Mouse (Mus musculus): ENCODE data around the gene Srpx.

Srpx gene

DNA sequence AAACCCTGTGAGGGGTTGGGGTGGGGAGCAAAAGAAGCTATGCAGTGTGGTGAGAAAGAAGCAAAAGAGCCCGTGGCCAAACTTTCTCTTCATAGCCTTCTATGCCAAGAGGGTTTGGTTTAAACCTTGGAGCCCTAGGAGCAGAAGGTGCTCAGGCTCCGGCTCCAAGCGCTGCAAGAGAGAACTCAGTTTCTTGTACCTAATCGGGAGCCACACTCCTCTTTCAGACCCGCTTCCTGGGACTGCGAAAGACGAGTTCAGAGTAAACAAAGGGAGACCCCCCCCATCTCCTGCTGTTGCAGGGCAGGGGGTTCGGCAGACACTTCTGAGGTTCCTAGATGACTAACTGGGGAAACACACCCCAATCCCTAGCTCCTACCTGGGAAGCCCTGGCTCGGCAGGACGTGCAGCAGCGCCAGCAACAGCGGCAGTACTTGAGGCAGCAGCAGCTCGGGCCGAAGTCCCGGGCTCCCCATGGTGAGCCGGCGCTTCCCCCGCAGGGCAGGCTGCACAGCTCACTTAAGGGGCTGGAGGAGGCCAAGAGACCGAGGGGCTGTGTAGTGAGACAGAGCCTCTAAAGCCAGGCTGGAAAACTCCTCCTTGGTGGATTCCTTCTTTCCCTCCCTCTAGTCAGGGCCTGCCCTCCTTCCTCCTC is at the start of gene Srpx:
TSS of gene Srpx (minus strand) at position 645 of the 655 bp plus-strand sequence.
- DNase-seq (ENCODE audit: low read depth, low spot score): no peak

DNA sequence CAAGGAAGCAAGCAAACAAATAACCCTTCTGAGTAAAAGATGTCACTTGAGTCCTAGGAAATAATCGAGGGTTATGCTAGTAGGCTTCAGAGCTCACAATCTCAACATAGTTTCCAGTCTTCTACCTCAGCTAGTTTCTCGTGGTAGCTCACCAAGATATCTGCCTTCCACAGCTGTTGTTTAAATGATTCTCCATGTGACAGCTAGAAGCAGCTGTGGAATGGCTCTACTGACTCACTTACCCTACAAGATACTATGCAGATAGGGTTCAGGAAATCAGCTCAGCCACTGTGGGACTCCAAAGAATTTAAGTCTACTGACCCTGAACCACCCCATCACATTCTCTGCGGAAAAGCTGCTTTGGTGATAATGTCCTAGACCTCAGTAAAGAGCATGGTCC is 34.9 kb upstream of the Srpx start:
- no peak for DNase-seq (ENCODE audit: low read depth, low spot score)

DNA sequence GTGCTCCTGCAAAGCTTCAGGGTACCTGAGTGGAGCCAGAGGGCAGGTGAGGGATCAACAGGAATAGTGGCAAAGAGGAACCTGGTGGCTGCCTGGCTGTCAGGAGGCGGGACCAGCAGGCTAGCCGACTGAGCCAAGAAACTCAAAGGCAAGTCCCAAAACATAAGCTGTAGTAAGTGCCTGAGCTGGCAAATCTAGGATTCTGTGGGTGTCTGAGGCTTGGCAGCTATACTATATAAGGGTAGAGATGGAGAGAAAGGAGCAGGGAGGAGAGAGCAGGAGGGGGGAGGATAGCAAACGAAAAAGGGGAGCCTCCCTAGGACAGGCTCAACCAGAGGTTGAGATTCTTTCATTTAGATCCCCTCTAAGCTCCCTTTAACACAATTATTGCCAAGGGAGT is 1.7 kb downstream of the Srpx start:
- no peak for DNase-seq (ENCODE audit: low read depth, low spot score)

DNA sequence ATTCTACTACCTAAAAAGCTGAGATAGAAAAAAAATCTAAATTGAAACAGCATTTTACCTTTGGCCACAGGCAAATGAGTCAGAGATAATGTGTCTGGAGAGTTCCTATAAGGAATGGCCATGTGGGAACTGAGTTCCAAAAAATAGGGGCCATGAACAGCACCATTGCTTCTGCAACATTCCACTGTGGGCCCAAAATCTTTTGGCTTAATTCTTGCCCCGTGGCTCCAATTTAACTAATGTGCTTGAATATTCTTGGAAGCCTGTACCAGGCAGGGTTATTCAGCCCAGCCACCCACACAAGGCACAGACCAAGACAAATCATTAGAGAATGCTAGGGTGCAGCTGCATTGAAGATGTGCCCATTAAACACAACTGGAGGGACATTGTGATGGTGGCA is 6.8 kb downstream of the Srpx start:
- no peak for DNase-seq (ENCODE audit: low read depth, low spot score)

DNA sequence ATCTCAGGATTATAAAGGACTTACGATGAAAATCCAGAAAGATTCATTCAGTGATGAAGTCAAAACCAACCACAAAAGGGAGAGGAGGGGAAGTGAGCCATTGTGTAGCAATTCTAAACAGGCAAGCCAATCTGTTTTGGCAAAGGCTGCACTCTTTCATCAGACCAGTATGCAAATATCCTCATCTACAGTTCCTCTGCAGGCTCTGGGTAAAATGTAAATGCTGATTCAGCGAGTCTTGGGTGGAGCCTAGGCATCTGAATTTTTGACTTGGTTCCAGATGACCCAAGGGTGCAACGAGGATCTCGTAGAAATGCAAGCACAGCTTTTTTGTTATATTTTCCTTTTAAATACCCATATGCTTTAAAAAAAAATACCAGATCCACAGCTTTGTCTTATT is 9.0 kb downstream of the Srpx start:
- no peak for DNase-seq (ENCODE audit: low read depth, low spot score)

DNA sequence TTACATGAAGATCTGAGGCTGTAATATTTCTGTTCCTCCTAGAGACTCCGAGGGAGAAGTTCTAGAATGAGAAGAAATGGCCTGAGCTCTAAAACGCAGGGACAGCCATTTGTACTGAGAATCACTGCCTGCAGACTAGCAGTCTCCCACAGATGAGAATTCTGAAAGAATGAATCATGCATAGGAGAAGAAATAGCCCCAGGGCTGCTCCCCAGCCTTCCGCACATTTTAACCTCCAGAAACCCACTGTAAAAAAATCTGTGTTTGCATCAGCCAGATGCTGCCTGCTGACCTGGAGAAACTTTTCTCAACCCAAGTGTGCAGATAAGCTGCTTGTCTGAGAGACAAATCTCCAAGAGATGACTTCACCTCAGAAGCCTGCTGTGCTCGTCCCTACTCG is 12.0 kb downstream of the Srpx start:
- no peak for DNase-seq (ENCODE audit: low read depth, low spot score)

DNA sequence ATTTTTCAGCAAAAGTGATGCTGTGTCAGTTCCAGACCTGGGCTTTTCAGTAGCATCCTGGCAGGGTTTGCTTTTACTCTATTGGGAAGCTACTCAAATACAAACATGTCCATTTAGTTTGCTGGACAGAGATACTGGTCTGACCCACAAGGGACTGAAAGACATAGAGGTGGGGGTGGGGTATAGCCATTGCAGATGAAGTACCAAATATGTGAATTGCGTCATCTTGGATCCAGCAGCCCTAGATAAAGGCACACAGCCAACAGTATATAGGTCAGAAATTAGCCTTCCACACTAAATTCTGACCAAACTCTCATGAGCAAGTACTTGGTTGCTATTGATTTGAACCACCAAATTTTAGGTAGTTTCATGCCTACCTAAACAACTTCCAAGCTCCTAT is 14.8 kb downstream of the Srpx start:
- no peak for DNase-seq (ENCODE audit: low read depth, low spot score)

DNA sequence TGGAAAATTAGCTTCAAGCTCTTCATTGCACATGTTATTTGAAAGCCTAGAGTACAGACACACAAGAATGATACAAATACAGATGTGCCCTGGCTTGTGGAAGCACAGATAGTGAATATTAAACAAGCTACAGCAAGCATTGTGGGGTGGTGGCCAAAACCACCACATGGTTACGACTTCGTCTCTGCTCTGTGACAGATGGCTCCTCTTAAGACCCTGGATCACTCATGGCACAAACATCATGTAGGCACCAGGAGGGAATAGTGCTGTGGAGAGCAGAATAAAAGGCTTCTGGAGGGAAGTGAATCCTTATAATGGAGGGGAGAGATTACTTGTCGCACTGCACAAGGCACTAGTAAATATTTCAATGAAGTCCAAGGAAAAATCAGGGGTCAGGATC is 21.7 kb downstream of the Srpx start:
- no peak for DNase-seq (ENCODE audit: low read depth, low spot score)

DNA sequence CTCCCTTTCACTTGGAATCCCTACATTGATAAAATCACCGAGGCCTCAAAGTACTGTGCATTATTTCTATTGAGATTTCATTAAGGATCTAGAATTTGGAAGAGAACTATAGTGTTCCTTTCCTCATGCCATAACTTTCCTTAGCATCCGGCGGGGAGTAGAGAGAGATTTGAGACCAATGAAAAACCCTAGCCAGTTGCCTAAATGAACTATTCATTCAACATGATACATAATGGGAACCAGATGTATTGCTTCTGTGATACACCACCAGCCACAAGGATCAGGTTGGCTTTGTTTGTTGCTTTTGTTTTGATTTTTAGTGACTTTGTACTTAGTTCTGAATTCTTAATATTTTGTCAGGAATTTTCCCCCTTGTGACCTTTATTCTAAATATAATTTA is 37.1 kb downstream of the Srpx start:
- DNase-seq (ENCODE audit: low read depth, low spot score): no peak

DNA sequence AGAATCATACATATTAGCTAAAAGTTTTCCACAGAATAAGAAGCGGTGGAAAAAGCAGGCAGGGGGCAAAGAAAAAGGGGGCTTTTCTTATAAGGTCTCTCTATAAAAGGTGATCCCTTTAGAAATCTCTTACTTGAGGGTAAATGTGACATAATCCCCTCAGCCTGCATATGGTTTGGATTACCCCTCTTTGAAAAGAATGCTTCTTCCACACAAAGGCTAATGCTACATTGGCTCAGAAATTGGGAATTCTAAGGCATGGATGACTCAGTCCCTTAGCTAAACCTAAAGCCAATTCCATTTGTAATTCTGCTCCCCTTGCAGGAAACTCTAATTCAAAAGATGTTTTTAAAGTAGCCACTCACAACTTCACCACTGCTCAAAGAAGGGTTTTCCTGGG is 37.5 kb downstream of the Srpx start:
- DNase-seq (ENCODE audit: low read depth, low spot score): no peak

DNA sequence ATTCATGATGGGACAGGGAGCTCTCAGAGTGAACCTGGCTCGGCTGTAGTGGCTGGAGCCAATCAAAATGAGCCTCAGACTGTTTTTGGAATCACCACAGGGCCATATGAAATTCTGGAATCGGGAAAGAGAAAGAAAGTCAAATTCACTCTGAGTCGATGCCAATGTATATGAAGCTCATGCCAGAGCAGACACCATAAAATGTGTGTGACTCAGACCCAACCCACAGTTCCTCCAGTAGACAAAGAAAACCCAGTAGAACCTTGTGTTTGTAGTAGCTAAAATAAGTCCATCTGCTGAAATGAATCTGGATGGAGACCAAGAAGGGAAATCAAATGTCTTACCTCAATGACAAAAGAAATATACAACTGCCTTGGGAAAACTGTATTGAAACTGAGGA is 43.5 kb downstream of the Srpx start:
- no peak for DNase-seq (ENCODE audit: low read depth, low spot score)

DNA sequence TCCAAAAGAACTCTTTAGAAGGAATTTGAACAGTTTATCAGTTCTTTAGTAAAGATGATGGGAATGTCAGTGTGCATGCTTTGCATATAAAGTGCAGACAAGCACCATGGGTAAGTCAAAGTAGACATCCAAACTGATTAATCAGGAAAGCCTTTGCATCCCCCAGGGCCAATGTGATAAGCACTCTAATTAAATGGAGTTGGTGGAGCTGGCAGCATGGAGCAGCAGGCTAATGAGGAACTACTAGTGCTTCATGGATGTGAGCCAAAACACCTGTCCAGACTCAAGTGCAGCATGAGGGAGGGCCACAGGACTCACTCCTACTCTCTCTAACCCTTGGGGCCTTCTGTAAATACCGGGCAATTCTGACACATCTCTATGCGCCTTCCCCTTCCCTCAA is 46.0 kb downstream of the Srpx start:
- DNase-seq (ENCODE audit: low read depth, low spot score): no peak

DNA sequence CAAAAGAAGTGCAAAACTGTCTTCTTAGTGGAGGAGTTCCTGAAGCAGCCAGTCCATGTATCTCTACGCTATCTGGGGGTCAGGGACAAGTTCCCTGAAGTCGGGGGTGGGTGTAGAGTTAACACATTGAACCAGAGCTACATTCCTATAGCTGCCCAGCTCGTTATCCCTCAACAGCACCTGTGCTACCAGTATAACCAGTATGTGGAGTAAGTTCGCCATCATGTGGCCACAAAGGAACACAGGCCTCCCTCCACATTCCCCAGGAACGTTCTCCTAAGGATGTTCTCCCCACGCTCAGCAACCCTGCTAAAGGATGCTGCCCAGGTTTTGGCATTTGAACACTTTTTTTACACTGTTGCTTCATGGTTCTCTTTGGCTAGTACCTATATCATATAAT is 46.8 kb downstream of the Srpx start:
- no peak for DNase-seq (ENCODE audit: low read depth, low spot score)

DNA sequence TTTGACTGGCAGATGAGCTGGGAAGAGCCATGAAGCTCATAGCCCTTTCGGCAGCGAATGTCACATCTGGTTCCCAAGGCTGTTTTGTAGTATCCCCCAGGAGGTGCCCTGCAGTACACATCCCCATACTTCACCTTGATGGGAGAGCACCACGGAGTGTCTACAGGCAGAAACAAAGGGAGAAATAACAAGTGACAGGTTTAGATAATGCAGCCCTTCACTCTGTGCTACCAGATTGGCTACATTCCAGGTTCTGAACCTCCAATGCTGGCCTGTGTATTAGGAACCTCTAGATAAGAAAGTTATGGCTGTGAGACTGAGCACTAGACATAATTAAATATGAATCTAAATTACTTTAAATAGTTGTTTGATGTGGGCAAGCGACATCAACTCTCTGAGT is 48.1 kb downstream of the Srpx start:
- DNase-seq (ENCODE audit: low read depth, low spot score): no peak

DNA sequence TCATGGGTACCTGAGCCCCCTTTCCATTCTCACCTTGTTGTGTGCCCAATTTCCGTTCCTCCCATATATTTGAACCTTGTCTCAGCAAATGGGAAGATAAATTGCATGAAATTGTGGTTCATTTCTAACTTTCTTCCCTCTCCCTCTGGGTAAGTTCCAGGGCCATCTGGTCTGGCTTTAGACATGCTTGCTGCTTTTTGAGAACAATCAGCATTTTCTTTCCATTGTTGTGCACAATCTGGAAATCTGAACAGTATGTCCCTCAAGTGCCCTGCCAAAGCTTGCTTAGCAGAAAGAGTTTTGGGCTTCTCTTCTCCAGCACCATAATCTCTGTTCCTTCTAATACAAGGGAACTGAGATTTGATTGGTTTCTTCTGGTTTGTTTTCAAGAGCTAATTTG is 53.7 kb downstream of the Srpx start:
- DNase-seq (ENCODE audit: low read depth, low spot score): no peak

DNA sequence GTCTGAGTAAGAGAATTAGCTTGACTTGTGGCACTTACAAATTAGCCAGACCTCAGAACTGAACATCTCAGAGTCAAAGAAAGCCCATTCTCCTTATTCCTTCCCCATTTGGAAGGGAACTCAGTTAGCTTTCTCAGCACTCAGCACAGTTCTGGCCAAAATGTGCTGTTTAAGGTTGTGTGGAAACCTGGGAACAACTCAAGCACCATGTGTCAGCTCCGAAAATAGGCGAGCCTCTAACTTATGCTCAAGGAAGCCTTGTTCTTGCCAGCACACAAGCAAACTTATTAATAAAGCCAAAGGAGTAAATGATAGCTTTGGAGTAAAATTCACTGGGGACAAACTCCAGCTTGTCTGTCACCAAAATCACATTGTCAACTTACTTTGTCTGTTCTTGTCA is 54.1 kb downstream of the Srpx start:
- DNase-seq (ENCODE audit: low read depth, low spot score): no peak

DNA sequence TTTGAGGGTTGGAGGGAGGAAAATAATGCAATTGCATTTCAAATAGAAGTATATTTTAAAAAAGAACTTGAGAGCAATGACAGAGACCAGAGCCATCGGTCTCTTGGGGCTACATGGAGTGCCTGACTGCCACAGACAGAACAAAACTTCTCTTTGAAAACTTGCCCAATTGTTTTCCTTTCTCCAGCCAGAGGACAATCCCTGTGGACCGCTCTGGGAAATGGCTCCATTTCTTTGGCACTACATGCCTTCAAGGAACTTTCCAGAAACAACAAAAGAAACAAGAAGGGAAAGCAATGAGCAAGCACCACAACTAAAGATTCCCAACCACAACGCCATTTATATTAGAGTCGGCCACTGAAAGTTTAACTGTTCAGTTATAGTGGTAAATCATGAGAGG is 55.3 kb downstream of the Srpx start:
- DNase-seq (ENCODE audit: low read depth, low spot score): no peak

DNA sequence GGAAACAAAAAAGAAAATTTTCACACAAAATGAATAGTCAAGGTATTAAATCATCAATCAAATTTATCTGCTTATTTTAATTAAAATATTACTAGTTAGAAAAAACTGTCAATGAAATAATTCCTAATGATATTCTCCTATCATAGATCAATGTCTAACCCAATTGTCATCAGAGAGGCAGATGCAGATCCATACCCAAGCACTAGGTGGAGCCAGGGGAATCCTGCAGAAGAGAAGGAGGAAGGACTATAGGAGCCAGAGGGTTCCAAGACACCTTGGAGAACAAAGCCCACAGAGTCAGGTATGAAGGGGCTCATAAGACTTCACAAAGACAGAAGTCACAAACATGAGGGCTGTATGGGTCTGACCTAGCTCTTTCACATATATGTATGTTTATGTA is 82.8 kb downstream of the Srpx start:
- DNase-seq (ENCODE audit: low read depth, low spot score): no peak

DNA sequence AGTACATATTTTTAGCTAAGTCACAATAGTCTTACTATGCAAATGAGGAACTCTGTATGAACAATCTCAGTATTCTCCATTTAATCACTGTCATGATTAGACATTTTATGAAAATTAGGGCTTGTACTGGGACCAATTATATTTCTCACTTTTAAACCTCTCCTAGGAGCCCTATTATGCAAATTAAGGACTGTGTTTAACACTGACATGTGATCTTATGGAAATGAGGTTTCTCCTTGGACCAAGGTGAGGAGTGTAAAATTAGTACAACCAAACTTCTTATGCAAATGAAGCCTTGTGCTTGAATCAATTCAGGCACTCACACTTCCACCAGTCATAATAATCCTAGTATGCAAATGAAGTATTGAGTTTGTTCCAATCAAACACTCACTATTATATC is 107.3 kb downstream of the Srpx start:
- no peak for DNase-seq (ENCODE audit: low read depth, low spot score)

DNA sequence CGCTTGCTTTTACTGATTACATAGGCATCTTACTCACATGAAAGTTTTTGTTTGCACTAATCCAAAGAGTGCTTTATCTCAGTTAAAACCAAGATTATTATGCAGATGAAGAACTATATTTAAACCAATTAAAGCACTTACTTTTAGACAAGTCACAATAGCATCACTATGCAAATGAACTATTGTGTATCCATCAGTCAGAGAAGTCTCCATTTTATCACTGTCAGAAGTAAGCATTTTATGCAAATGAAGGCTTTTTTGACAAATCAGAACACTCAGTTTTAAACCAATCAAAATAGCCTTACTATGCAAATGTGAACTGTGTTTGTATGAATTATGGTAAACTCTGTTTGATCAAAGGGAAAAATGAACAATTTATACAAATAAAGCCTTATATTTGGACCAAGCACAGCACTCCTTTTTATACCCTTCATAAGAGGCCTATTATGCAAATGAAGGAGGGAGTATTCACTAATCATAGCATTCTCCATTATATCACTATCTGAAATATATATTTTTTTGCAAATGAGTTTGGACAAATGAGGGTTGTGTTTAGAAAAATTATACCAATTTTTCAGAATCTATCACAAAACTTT is 109.7 kb downstream of the Srpx start:
- DNase-seq (ENCODE audit: low read depth, low spot score): no peak

DNA sequence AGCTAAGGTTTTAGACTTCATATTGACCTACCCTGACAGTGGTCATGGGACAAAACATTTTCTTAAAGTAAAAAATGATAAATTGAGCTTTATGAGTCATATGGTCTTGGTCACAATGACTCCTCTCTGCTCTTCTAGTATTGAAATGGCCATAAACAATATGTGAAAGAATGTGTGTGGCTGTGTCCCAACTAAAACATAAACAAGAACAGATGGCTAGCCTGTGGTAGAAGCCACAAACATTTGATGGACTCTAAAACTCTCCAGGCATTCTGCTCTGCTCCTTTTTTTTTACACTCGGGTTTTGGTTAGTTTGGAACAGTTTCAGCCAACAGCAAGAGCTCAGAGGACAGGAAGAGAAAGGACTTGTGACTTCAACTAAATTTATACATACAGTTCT is 111.6 kb downstream of the Srpx start:
- DNase-seq (ENCODE audit: low read depth, low spot score): no peak

DNA sequence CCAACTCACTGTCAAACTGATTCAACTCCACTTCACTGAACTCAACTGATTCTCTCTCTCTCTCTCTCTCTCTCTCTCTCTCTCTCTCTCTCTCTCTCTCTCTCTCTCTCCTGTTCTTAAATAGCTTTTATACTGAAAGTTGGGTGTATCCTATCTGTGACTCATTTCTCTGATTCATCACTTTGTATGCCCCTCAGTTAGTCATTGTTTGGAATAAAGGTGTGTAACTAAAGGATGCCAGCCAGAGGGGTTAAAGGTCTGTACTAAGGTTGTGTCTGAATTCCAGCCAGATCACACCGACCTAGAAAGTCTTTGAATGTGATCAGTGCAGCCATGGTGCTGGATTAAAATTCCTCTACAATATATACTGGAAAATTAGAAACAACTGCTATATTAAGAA is 116.8 kb downstream of the Srpx start:
- DNase-seq (ENCODE audit: low read depth, low spot score): no peak

Data from c-Kit-negative CD71-positive TER-119-positive erythroid progenitor cells, embryonic 14.5 days (primary cell).